Mouse (Mus musculus) kidney, adult 2 months (tissue): ENCODE results near the gene Myh1. TPM values are rescaled to one million over a fixed set of nuclear protein-coding genes. Genes with fewer than 3 reads are reported as not detected.

Source experiments
- DNase-seq: peaks from one replicate; pipeline ENCODE4 v3.0.0; 2021
- H3K27ac ChIP-seq: fragments of 200-500 bp; 2 replicates; pipeline ENCODE4 v1.5.1; 2012; ENCODE audit warnings: low read depth, low read length, control low read depth, inconsistent platforms; ENCODE audit not compliant: insufficient read depth
- H3K27me3 ChIP-seq: fragments of 200-500 bp; replicated peaks from 2 replicates; pipeline ENCODE4 v1.6.1; 2012; ENCODE audit warnings: mild to moderate bottlenecking, moderate library complexity, low read length, inconsistent platforms; ENCODE audit not compliant: control insufficient read depth, insufficient read depth
- H3K36me3 ChIP-seq: fragments of 200-500 bp; 2 replicates; pipeline ENCODE4 v1.6.1; 2012; ENCODE audit warnings: mild to moderate bottlenecking, moderate library complexity, low read length, inconsistent platforms; ENCODE audit not compliant: control insufficient read depth, insufficient read depth
- H3K4me1 ChIP-seq: fragments of 200-500 bp; 2 replicates; pipeline ENCODE4 v1.6.1; 2011; ENCODE audit warnings: low read length; ENCODE audit not compliant: control insufficient read depth, insufficient read depth
- H3K4me3 ChIP-seq: fragments of 200-500 bp; 2 replicates; pipeline ENCODE4 v1.5.1; 2011; ENCODE audit warnings: mild to moderate bottlenecking, low read depth, low read length, control low read depth; ENCODE audit not compliant: insufficient read depth
- CTCF ChIP-seq: fragments of 200-500 bp; conservative IDR thresholded peaks from 2 replicates; pipeline ENCODE4 v1.5.1; 2011; ENCODE audit warnings: low read depth, mild to moderate bottlenecking, control low read depth, low read length, moderate library complexity, mixed read lengths; ENCODE audit not compliant: insufficient read depth, insufficient read length
- POLR2A ChIP-seq: fragments of 200-500 bp; IDR thresholded peaks from one replicate; pipeline ENCODE4 v1.6.1; 2011; ENCODE audit warnings: low read depth, low read length, control low read depth
- WGBS: fragments of 180-500 bp; shearing (Covaris S2); methylation state at CpG from one replicate; pipeline ENCODE4 v1.1.7; 2018; 5-methylcytosine and 5-hydroxymethylcytosine counted together
- polyA plus RNA-seq: library from polyadenylated mRNA; depleted of rRNA; stranded (reverse); fragments of >200 nt; gene quantifications from 2 replicates; pipeline ENCODE4 v1.2.3, GENCODE M21; 2012; rRNA removed

Gene Myh1
- 0.15 and 13.5 TPM in 2 replicates for polyA plus RNA-seq

- no peak for DNase-seq
- H3K4me1 ChIP-seq: no peaks in the 10 kb centered on the region
- no peaks in the 10 kb centered on the region for H3K27me3 ChIP-seq
- TF ChIP-seq CTCF: no peak
- no peak for TF ChIP-seq POLR2A
- WGBS: 51% methylated on average over 4 of the region's 4 CpGs
- H3K27ac ChIP-seq: no peak within 1 kb of the TSS
- H3K4me3 ChIP-seq: no peak within 1 kb of the TSS
- H3K36me3 ChIP-seq: no peaks in the 10 kb centered on the region
Measured at GRCm38 (mm10) chr11:67199752-67200151, at the start of gene Myh1. TSS of gene Myh1 (plus strand) at chr11:67200052.

GRCm38 (mm10) chr11:67150237-67150636 is 49.6 kb upstream of the Myh1 start:
- no peak for TF ChIP-seq CTCF
- no peak for TF ChIP-seq POLR2A
- Histone ChIP-seq H3K27ac (no peak overlapping the region), H3K36me3 (no peaks in the 10 kb centered on the region), H3K4me3 (no peak overlapping the region), H3K4me1 (no peaks in the 10 kb centered on the region), H3K27me3 (no peaks in the 10 kb centered on the region)
- no peak for DNase-seq
- WGBS: 84% methylated on average over 2 of the region's 2 CpGs

GRCm38 (mm10) chr11:67151159-67151558 is 48.7 kb upstream of the Myh1 start:
- no peak for TF ChIP-seq POLR2A
- TF ChIP-seq CTCF: no peak
- H3K36me3 ChIP-seq: no peaks in the 10 kb centered on the region
- no peak overlapping the region for H3K27ac ChIP-seq
- DNase-seq: no peak
- 64% methylated on average over 3 of the region's 3 CpGs for WGBS
- no peaks in the 10 kb centered on the region for H3K27me3 ChIP-seq
- H3K4me1 ChIP-seq: no peaks in the 10 kb centered on the region
- no peak overlapping the region for H3K4me3 ChIP-seq

GRCm38 (mm10) chr11:67151651-67152630 is 47.9 kb upstream of the Myh1 start:
- 87% methylated on average over 16 of the region's 16 CpGs for WGBS
- Histone ChIP-seq H3K36me3 (no peaks in the 10 kb centered on the region), H3K4me1 (no peaks in the 10 kb centered on the region), H3K27ac (no peak overlapping the region), H3K27me3 (no peaks in the 10 kb centered on the region), H3K4me3 (no peak overlapping the region)
- peak; percentile 5 for DNase-seq
- no peak for TF ChIP-seq CTCF
- TF ChIP-seq POLR2A: no peak

- H3K27ac ChIP-seq: no peak overlapping the region
- DNase-seq: peak; percentile 5
- no peaks in the 10 kb centered on the region for H3K36me3 ChIP-seq
- H3K4me3 ChIP-seq: no peak overlapping the region
- WGBS: 24% methylated on average over 1 of the region's 1 CpGs
- TF ChIP-seq CTCF (no peak), POLR2A (no peak)
- H3K4me1 ChIP-seq: no peaks in the 10 kb centered on the region
- H3K27me3 ChIP-seq: no peaks in the 10 kb centered on the region; the same call in 1 of the 2 replicates
Measured at GRCm38 (mm10) chr11:67153123-67153522, 46.7 kb upstream of the Myh1 start.

- DNase-seq: no peak
- H3K4me3 ChIP-seq: no peak overlapping the region
- no peak overlapping the region for H3K27ac ChIP-seq
- H3K27me3 ChIP-seq: no peaks in the 10 kb centered on the region; the same call in 1 of the 2 replicates
- no peak for TF ChIP-seq POLR2A
- TF ChIP-seq CTCF: no peak
- 63% methylated on average over 1 of the region's 1 CpGs for WGBS
- no peaks in the 10 kb centered on the region for H3K36me3 ChIP-seq
- H3K4me1 ChIP-seq: no peaks in the 10 kb centered on the region
Measured at GRCm38 (mm10) chr11:67153843-67154242, 46.0 kb upstream of the Myh1 start.

GRCm38 (mm10) chr11:67155650-67156049 is 44.2 kb upstream of the Myh1 start:
- no peak overlapping the region for H3K27ac ChIP-seq
- 91% methylated on average over 2 of the region's 2 CpGs for WGBS
- no peak for TF ChIP-seq CTCF
- TF ChIP-seq POLR2A: no peak
- H3K4me1 ChIP-seq: no peaks in the 10 kb centered on the region
- no peaks in the 10 kb centered on the region for H3K36me3 ChIP-seq
- H3K27me3 ChIP-seq: no peaks in the 10 kb centered on the region; the same call in 1 of the 2 replicates
- no peak for DNase-seq
- no peak overlapping the region for H3K4me3 ChIP-seq
